Mouse (Mus musculus) stomach, postnatal 0 days (tissue): ENCODE measurements at regions not wholly inside any gene's neighbourhood (a gene's known extent, or its start where the extent isn't known, plus 50 kb on each side); places are given as distances from the start of the nearest gene placed in this dataset.

Source experiments
- ATAC-seq: fragments of 200-750 bp; cut with Nextera tagmentation; 2 replicates; pipeline ENCODE4 v1.8.0; 2017; ENCODE audit not compliant: low FRiP score, low TSS enrichment
- DNase-seq: peaks from one replicate; pipeline ENCODE4 v3.0.0-alpha.2; 2016; ENCODE audit warnings: low spot score
- H3K27ac ChIP-seq: fragments of 300-500 bp; sonication (generic); replicated peaks from 2 replicates; pipeline ENCODE4 v1.5.1; 2014; ENCODE audit warnings: mild to moderate bottlenecking, control low read depth
- H3K27me3 ChIP-seq: fragments of 300-500 bp; sonication (generic); 2 replicates; pipeline ENCODE4 v1.6.1; 2014; ENCODE audit warnings: low read length; ENCODE audit not compliant: control insufficient read depth, insufficient read depth
- H3K36me3 ChIP-seq: fragments of 300-500 bp; sonication (generic); 2 replicates; pipeline ENCODE4 v1.6.1; 2014; ENCODE audit warnings: low read length, mixed read lengths; ENCODE audit not compliant: control insufficient read depth, insufficient read depth
- H3K4me1 ChIP-seq: fragments of 300-500 bp; sonication (generic); replicated peaks from 2 replicates; pipeline ENCODE4 v1.6.1; 2014; ENCODE audit warnings: antibody characterized with exemption; ENCODE audit not compliant: control insufficient read depth, insufficient read depth
- H3K4me2 ChIP-seq: fragments of 300-500 bp; sonication (generic); replicated peaks from 2 replicates; pipeline ENCODE4 v1.6.1; 2014; ENCODE audit warnings: low read depth, mild to moderate bottlenecking, control low read depth, moderate library complexity
- H3K4me3 ChIP-seq: fragments of 300-500 bp; sonication (generic); 2 replicates; pipeline ENCODE4 v1.5.1; 2014; ENCODE audit warnings: low read depth, low read length, control low read depth
- H3K9ac ChIP-seq: fragments of 300-500 bp; sonication (generic); 2 replicates; pipeline ENCODE4 v1.6.1; 2014; ENCODE audit warnings: mild to moderate bottlenecking, low read length, control low read depth, mixed read lengths
- H3K9me3 ChIP-seq: fragments of 300-500 bp; sonication (generic); 2 replicates; pipeline ENCODE4 v1.6.1; 2016; ENCODE audit warnings: low read length; ENCODE audit not compliant: control insufficient read depth
- CTCF ChIP-seq: IDR thresholded peaks from 2 replicates; pipeline ENCODE4 v1.5.1; 2016; ENCODE audit warnings: antibody characterized with exemption, low read depth, mild to moderate bottlenecking, moderate library complexity
- EP300 ChIP-seq: optimal IDR thresholded peaks from 2 replicates; pipeline ENCODE3; 2016; ENCODE audit warnings: antibody characterized with exemption
- WGBS: fragments of 180-500 bp; shearing (Covaris S2); extraction: QIAGEN DNeasy Blood & Tissue Kit; methylation state at CpG from one replicate; pipeline ENCODE4 v1.1.7; 2014; 5-methylcytosine and 5-hydroxymethylcytosine counted together

DNA sequence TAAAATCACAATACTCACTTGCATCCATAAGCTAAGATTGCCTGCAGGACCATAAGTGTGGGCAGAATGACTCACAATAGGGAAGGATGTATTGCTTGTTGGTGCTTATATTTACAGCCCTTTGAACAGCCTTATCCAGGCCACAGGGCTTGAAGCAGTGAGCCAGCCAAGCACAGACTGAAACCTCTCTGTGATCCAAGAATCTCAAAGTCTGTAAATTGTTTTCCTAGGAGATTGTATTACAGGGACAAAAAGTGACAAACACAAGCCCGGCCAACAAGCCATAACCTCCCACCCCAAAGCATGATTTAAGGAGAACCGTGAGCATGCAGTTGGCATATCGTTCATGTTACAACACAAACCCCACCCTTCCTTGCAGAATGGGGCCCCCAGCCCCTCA, 319.2 kb downstream of the Wdr11 start:
- DNase-seq: no peak
- Histone ChIP-seq H3K9me3 (no peaks in the 10 kb centered on the region), H3K4me1 (no peaks in the 10 kb centered on the region), H3K27ac (no peak overlapping the region), H3K27me3 (no peaks in the 10 kb centered on the region), H3K4me3 (no peak overlapping the region), H3K36me3 (no peaks in the 10 kb centered on the region), H3K4me2 (no peak overlapping the region), H3K9ac (no peak overlapping the region)
- WGBS: 74% methylated on average over 3 of the region's 3 CpGs
- no peak for TF ChIP-seq CTCF
- no peak for TF ChIP-seq EP300
- no peak for ATAC-seq

DNA sequence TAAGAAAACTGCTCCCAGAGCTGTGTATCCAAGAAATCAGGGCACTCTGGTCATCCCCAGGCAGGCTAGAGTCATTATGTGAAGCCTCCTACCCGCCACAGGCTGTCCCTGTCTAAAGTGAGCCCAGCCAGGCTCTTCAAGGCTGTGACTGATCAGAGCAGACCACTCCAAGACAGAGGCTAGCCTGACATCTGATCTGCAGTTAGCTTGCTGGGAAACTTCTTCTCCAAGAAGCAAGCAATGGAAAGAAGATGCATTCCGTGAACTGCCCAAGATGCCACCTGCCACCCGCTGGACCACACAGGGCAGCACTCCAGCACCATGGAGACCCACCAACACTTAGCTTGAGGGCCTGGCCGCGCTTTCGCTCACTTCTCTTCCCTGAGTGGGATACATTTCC, 323.2 kb downstream of the Wdr11 start:
- 91% methylated on average over 6 of the region's 6 CpGs for WGBS
- no peak for DNase-seq
- Histone ChIP-seq H3K4me1 (no peaks in the 10 kb centered on the region), H3K9ac (no peak overlapping the region), H3K4me3 (no peak overlapping the region), H3K9me3 (no peaks in the 10 kb centered on the region), H3K4me2 (no peak overlapping the region), H3K36me3 (no peaks in the 10 kb centered on the region), H3K27ac (no peak overlapping the region), H3K27me3 (no peaks in the 10 kb centered on the region)
- no peak for ATAC-seq
- no peak for TF ChIP-seq EP300
- no peak for TF ChIP-seq CTCF

DNA sequence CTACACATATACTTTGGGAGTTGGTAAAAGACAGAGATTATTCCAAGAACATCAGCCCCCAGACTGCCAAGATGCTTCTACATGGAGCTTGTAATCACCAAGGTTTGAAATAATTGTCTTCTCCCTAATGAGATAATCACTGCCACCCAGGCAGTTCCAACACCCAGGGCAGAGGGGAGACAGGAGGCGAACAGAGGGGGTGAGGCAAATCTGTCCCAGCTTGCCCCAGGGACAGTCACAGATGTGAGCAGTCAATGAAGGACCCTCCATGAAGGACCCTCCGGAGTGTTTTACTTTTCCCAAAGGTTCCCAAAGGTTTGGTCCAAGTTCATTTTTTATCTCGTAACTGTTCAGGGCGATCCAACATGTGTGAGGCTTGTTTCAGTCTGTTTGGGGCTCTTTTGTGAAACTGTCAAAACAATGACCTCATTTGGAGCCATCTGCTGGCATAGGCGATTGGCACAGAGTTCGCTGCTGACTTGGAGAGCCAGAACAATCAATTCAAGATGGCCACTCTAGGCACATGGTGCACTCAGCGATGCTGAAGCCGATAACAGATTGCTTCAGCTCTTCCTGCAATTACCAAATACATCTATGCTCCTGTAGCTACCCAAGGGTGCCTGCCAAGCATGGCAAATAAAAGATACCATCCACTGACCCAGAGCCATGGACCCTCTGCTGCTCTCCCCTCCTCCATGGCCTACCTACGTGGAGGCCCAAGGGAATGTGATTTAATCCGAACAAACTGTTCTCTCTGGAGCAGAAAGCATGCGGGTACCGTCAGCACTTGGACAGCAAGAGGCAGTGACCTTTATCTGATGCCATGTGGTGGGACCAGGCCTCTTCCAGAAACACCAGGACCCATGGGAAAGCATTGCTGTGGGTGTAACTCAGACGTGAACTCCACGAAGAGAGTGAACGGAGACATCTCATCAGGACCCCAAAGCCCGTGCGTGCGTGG, 326.9 kb downstream of the Wdr11 start:
- Histone ChIP-seq H3K4me3 (no peak overlapping the region), H3K27ac (no peak overlapping the region), H3K4me2 (no peak overlapping the region), H3K27me3 (no peaks in the 10 kb centered on the region), H3K36me3 (no peaks in the 10 kb centered on the region), H3K9me3 (no peaks in the 10 kb centered on the region), H3K4me1 (no peaks in the 10 kb centered on the region), H3K9ac (no peak overlapping the region)
- ATAC-seq: no peak
- TF ChIP-seq CTCF (no peak), EP300 (no peak)
- 88% methylated on average over 18 of the region's 18 CpGs for WGBS
- DNase-seq: no peak

DNA sequence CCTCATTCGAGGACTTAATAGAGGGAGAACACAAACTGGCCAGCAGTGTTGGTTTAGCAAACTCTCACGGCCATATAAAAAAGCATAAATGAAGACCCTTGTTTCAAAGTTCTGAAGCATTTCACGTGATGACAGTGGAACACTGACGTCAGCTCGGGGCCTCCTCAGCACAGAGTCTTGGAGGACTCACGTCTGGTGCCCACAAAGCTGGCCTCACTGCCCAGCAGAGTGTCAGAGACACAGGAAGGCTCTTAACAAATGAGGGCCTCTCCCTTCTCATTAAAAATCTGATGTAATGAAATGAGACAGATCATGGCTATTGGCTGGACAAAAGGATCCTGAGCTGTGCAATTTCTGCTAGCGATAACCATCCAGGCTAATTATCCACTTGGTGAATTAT, 330.6 kb downstream of the Wdr11 start:
- no peaks in the 10 kb centered on the region for H3K36me3 ChIP-seq
- no peak overlapping the region for H3K27ac ChIP-seq
- no peak overlapping the region for H3K9ac ChIP-seq
- H3K27me3 ChIP-seq: no peaks in the 10 kb centered on the region
- ATAC-seq (no peak), DNase-seq (no peak)
- TF ChIP-seq CTCF: no peak
- TF ChIP-seq EP300: no peak
- no peaks in the 10 kb centered on the region for H3K4me1 ChIP-seq
- H3K4me2 ChIP-seq: no peak overlapping the region
- 75% methylated on average over 7 of the region's 7 CpGs for WGBS
- no peak overlapping the region for H3K4me3 ChIP-seq
- H3K9me3 ChIP-seq: no peaks in the 10 kb centered on the region

DNA sequence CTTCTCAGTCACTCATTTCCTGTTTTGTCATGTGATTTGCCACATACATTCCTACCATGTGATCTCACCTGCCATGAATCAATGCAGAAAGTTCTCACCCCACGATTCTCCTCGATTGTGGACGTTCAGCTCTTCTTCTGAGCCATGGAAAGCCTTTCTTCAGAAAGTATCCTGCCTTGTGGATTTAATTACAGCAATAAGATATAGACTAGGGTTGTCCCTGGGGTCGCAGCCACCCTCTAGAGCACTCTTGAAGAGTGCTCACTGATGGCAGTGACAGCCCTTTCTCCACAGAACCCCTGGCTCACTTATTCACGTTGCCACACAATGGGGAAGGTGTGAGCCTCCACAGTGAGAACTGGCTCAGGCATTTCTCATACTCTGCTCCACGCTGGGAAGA, 345.1 kb downstream of the Wdr11 start:
- WGBS: 80% methylated on average over 6 of the region's 6 CpGs
- Histone ChIP-seq H3K9me3 (no peaks in the 10 kb centered on the region), H3K27ac (no peak overlapping the region), H3K4me2 (no peak overlapping the region), H3K9ac (no peak overlapping the region), H3K4me1 (no peaks in the 10 kb centered on the region), H3K4me3 (no peak overlapping the region), H3K27me3 (no peaks in the 10 kb centered on the region), H3K36me3 (no peaks in the 10 kb centered on the region)
- DNase-seq: no peak
- no peak for ATAC-seq
- TF ChIP-seq EP300 (no peak), CTCF (no peak)

DNA sequence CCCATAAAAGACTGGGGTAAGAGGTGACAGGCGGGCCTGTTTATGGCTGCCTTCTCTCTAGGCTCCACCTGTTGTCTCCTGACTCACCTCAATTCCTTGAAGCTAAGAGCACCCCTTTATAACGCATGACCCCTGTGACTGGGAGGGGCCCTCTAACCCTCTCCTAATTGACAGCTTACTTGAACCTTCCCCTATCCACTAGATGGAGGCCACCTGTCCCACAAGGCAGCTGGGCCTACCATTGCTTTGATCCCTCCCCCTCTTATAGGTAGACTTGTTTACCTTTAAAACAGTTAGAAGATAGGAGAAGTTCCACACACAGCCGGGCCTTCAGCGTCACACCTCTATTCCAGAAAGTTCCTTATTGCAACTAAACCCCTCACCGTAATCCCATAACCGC, 346.1 kb downstream of the Wdr11 start:
- no peaks in the 10 kb centered on the region for H3K9me3 ChIP-seq
- 82% methylated on average over 6 of the region's 6 CpGs for WGBS

More for the DNA sequence above, 346.1 kb downstream of the Wdr11 start:
- Histone ChIP-seq H3K27me3 (no peaks in the 10 kb centered on the region), H3K4me1 (no peaks in the 10 kb centered on the region), H3K4me2 (no peak overlapping the region), H3K27ac (no peak overlapping the region), H3K36me3 (no peaks in the 10 kb centered on the region), H3K4me3 (no peak overlapping the region), H3K9ac (no peak overlapping the region)
- ATAC-seq (no peak), DNase-seq (no peak)
- TF ChIP-seq EP300 (no peak), CTCF (no peak)
